Mouse (Mus musculus) heart, adult 2 months (tissue): Measurements from ENCODE around the gene C2cd4a. TPM values are rescaled to one million over a fixed set of nuclear protein-coding genes. Genes with fewer than 3 reads are reported as not detected.

ENCODE experiments used
- DNase-seq, 2 experiments: peaks; one replicate each; pipeline ENCODE4 v3.0.0; 2021
- H3K27ac ChIP-seq: fragments of 200-600 bp; 2 replicates; pipeline ENCODE4 v1.8.1; 2022
- H3K27me3 ChIP-seq: fragments of 200-500 bp; 2 replicates; pipeline ENCODE4 v1.6.1; 2012; ENCODE audit warnings: mild to moderate bottlenecking, low read length, inconsistent platforms, mixed read lengths; ENCODE audit not compliant: control insufficient read depth, insufficient read depth
- H3K36me3 ChIP-seq: fragments of 200-500 bp; 2 replicates; pipeline ENCODE4 v1.6.1; 2012; ENCODE audit warnings: low read length, inconsistent platforms; ENCODE audit not compliant: control insufficient read depth, insufficient read depth
- H3K4me1 ChIP-seq: fragments of 200-500 bp; 2 replicates; pipeline ENCODE4 v1.6.1; 2011; ENCODE audit warnings: low read length; ENCODE audit not compliant: control insufficient read depth, insufficient read depth
- H3K4me3 ChIP-seq: fragments of 200-600 bp; 2 replicates; pipeline ENCODE4 v1.8.1; 2022
- H3K79me2 ChIP-seq: fragments of 200-500 bp; replicated peaks from 2 replicates; pipeline ENCODE4 v1.6.1; 2012; ENCODE audit warnings: mild to moderate bottlenecking, inconsistent platforms, low read length, moderate library complexity, mixed read lengths; ENCODE audit not compliant: control insufficient read depth, insufficient read depth
- H3K9ac ChIP-seq: fragments of 200-500 bp; 2 replicates; pipeline ENCODE4 v1.6.1; 2012; ENCODE audit warnings: low read depth, mild to moderate bottlenecking, control low read depth, inconsistent platforms, low read length, mixed read lengths
- CTCF ChIP-seq: fragments of 200-600 bp; IDR thresholded peaks from 2 replicates; pipeline ENCODE4 v1.8.1; 2022; ENCODE audit warnings: antibody characterized with exemption, mild to moderate bottlenecking, moderate library complexity
- EP300 ChIP-seq: fragments of 200-500 bp; IDR thresholded peaks from 2 replicates; pipeline ENCODE4 v1.6.1; 2011; ENCODE audit warnings: low read depth, low read length, control low read depth; ENCODE audit not compliant: insufficient read depth
- POLR2A ChIP-seq: fragments of 200-500 bp; IDR thresholded peaks from 2 replicates; pipeline ENCODE4 v1.6.1; 2011; ENCODE audit warnings: mild to moderate bottlenecking, low read depth, low read length, control low read depth; ENCODE audit not compliant: insufficient read depth
- WGBS: fragments of 180-500 bp; shearing (Covaris S2); methylation state at CpG from one replicate; pipeline ENCODE4 v1.1.7; 2018; 5-methylcytosine and 5-hydroxymethylcytosine counted together
- intact Hi-C: fragments of 180-260 bp; cut with DNase I; formaldehyde crosslinking; loops from one replicate; pipeline ENCODE4 v1.15.1; 2025
- polyA plus RNA-seq: library from polyadenylated mRNA; depleted of rRNA; stranded (reverse); fragments of >200 nt; gene quantifications from 2 replicates; pipeline ENCODE4 v1.2.3, GENCODE M21; 2012
- total RNA-seq, 2 experiments: library from RNA; stranded (reverse); gene quantifications; 2 replicates each; pipeline ENCODE4 v1.2.3; 2021

The C2cd4a gene
- total and polyA plus RNA-seq, 3 experiments = 0.08 TPM; not detected in 2

DNA sequence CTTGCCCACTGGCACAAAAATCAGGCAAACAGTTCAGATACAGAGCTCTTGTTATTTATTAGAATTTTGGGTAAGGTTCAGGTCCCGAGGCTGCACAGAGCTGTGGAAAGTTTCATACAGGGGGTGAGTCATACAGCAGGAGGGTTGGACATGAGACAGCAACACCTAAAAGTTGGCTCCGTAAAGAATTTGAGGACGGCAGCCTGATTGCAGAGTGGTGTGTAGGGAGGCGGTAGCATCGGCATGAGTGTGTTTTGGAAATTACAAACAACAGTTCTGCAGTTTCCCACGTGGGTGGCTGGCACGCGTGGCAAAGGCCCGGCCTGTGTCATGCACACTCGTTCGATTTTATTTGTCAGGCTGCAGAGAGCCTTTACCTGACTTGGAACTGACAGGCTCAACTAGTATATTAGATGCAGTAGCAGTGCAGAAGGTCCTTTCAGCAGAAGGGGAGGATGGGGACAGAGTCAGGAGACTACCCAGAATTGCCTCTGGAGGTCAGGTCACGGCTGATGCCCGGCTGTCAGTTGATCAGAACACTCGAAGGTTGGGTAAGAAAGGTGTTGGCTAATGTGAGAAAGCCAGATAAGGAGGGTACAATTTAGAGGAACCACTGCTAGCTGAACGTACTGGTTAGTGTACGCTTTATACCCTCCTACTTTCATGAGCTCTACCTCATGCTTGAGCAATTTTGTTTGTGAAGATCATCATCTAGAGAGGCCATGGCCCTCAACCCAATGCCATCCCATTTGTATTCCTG lies 37.7 kb upstream of the C2cd4a start:
- Histone ChIP-seq H3K27me3 (no peaks in the 10 kb centered on the region), H3K4me3 (no peak overlapping the region), H3K9ac (no peak overlapping the region), H3K36me3 (no peaks in the 10 kb centered on the region), H3K4me1 (no peaks in the 10 kb centered on the region), H3K27ac (no peak overlapping the region), H3K79me2 (no peaks in the 10 kb centered on the region)
- intact Hi-C loops = no loop called here
- TF ChIP-seq CTCF (no peak), POLR2A (no peak), EP300 (no peak)
- WGBS = 71% methylated on average over 16 of the region's 16 CpGs
- no peak for DNase-seq

DNA sequence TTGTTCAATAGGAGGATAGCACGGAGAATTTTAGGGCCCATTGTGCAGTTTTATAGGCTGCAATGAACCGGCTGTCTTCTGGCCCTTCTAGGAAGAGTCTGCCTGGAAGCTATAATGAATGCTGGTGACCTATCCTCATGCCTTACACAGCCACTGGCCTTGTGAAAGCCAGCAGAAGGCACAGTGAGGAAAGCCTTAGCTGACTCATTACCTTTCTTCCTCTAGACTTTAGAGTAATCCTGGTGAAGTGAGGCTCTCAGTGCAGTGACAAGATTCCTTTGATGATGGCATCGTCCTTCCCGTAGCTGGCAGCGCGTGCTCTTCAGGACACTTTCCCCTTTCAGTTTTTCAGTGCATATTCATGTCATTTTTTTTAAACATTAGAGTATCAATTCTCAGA lies 35.3 kb upstream of the C2cd4a start:
- no peak for DNase-seq
- no peak for TF ChIP-seq CTCF
- no peak for TF ChIP-seq POLR2A
- no peak for TF ChIP-seq EP300
- Histone ChIP-seq H3K27ac (no peak overlapping the region), H3K36me3 (no peaks in the 10 kb centered on the region), H3K4me3 (no peak overlapping the region), H3K79me2 (no peaks in the 10 kb centered on the region), H3K27me3 (no peaks in the 10 kb centered on the region), H3K4me1 (no peaks in the 10 kb centered on the region), H3K9ac (no peak overlapping the region)
- intact Hi-C loops = no loop called here
- 92% methylated on average over 6 of the region's 6 CpGs for WGBS

- intact Hi-C loops = no loop called here
- no peaks in the 10 kb centered on the region for H3K36me3 ChIP-seq
- WGBS = 73% methylated on average over 7 of the region's 7 CpGs
These were observed 33.3 kb upstream of the C2cd4a start for GRCm38 (mm10) chr9:67865411-67865810.

GRCm38 (mm10) chr9:67864011-67864410 lies 31.9 kb upstream of the C2cd4a start:
- Histone ChIP-seq H3K9ac (no peak overlapping the region), H3K4me3 (no peak overlapping the region), H3K36me3 (no peaks in the 10 kb centered on the region), H3K27ac (no peak overlapping the region), H3K79me2 (no peaks in the 10 kb centered on the region), H3K27me3 (no peaks in the 10 kb centered on the region), H3K4me1 (no peaks in the 10 kb centered on the region)
- TF ChIP-seq EP300 (no peak), CTCF (no peak), POLR2A (no peak)
- no peak for DNase-seq
- intact Hi-C loops = no loop called here
- 69% methylated on average over 4 of the region's 4 CpGs for WGBS

More at GRCm38 (mm10) chr9:67865411-67865810, 33.3 kb upstream of the C2cd4a start:
- H3K79me2 ChIP-seq = no peaks in the 10 kb centered on the region
- no peaks in the 10 kb centered on the region for H3K27me3 ChIP-seq
- TF ChIP-seq EP300 (no peak), CTCF (no peak), POLR2A (no peak)
- DNase-seq = no peak
- H3K9ac ChIP-seq = no peak overlapping the region
- H3K27ac ChIP-seq = no peak overlapping the region
- no peak overlapping the region for H3K4me3 ChIP-seq
- H3K4me1 ChIP-seq = no peaks in the 10 kb centered on the region

DNA sequence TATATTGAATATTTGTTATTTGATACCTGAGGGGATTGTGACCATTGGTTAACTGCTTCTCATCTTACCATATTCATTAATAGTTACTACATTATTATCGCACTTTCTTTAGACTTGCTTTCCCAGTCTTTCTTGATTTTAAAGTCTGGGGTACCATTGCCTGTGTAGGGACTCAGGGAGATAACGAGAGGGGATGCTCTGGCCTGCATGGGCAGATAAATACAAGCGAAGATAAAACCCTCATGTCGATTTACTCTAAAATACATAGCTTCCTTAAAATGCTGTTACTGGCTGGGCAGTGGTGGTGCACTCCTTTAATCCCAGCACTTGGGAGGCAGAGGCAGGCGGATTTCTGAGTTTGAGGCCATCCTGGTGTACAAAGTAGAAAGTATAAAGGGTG lies 31.2 kb upstream of the C2cd4a start:
- DNase-seq = no peak
- TF ChIP-seq POLR2A (no peak), EP300 (no peak), CTCF (no peak)
- no peaks in the 10 kb centered on the region for H3K27me3 ChIP-seq
- no peaks in the 10 kb centered on the region for H3K4me1 ChIP-seq
- intact Hi-C loops = no loop called here
- no peak overlapping the region for H3K27ac ChIP-seq
- H3K9ac ChIP-seq = no peak overlapping the region
- no peak overlapping the region for H3K4me3 ChIP-seq
- 91% methylated on average over 5 of the region's 5 CpGs for WGBS
- no peaks in the 10 kb centered on the region for H3K36me3 ChIP-seq
- H3K79me2 ChIP-seq = no peaks in the 10 kb centered on the region

- Histone ChIP-seq H3K79me2 (no peaks in the 10 kb centered on the region), H3K4me3 (no peak overlapping the region), H3K9ac (no peak overlapping the region), H3K4me1 (no peaks in the 10 kb centered on the region), H3K36me3 (no peaks in the 10 kb centered on the region; the same call in 1 of the 2 replicates), H3K27me3 (no peaks in the 10 kb centered on the region), H3K27ac (no peak overlapping the region)
- WGBS = 91% methylated on average over 2 of the region's 2 CpGs
- intact Hi-C loops = no loop called here
- TF ChIP-seq EP300 (no peak), POLR2A (no peak), CTCF (no peak)
- DNase-seq = no peak
These were observed 28.1 kb upstream of the C2cd4a start for GRCm38 (mm10) chr9:67860273-67860672.
